Mouse (Mus musculus) ES-Bruce4 (cell line): ENCODE results near the gene Naaladl1.

Experiments used
- CTCF ChIP-seq: IDR thresholded peaks from one replicate; pipeline ENCODE4 v1.8.1; 2011; ENCODE audit warnings: low read depth, low read length
- EP300 ChIP-seq: IDR thresholded peaks from 2 replicates; pipeline ENCODE4 v1.6.1; 2011; ENCODE audit warnings: low read depth, low read length; ENCODE audit not compliant: insufficient read depth

GRCm38 (mm10) chr19:6097847-6098246 is 7.7 kb upstream of the Naaladl1 start:
- no peak for TF ChIP-seq CTCF
- TF ChIP-seq EP300, result no peak
